Mouse (Mus musculus): ENCODE results near the gene Sel1l.

Gene Sel1l

DNA sequence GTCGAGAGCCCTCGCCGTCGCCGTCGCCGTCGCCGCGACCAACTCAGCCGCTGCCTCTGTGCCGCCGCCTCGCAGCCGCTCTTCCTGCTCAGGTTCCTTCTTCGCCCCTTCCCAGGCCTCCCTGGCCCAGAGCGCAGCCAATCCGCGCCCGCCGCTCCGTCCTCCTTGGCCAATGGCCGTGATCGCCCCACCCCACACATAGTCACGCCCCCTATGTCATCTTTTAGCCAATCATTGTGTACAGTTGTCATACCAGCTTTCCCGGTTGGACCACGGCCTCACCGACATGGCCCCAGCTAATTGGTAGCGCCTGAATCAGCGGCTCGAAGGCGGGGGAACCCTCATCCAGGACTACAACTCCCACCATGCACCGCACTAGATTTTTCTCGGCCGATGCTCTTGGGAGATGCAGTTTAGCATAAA, at the start of gene Sel1l:
Gene Sel1l, minus strand, starts transcription at position 113 of the 423 bp plus-strand sequence.
- DNase-seq (ENCODE audit: low spot score in 2 of 2), result peak; percentile 97 to 98

DNA sequence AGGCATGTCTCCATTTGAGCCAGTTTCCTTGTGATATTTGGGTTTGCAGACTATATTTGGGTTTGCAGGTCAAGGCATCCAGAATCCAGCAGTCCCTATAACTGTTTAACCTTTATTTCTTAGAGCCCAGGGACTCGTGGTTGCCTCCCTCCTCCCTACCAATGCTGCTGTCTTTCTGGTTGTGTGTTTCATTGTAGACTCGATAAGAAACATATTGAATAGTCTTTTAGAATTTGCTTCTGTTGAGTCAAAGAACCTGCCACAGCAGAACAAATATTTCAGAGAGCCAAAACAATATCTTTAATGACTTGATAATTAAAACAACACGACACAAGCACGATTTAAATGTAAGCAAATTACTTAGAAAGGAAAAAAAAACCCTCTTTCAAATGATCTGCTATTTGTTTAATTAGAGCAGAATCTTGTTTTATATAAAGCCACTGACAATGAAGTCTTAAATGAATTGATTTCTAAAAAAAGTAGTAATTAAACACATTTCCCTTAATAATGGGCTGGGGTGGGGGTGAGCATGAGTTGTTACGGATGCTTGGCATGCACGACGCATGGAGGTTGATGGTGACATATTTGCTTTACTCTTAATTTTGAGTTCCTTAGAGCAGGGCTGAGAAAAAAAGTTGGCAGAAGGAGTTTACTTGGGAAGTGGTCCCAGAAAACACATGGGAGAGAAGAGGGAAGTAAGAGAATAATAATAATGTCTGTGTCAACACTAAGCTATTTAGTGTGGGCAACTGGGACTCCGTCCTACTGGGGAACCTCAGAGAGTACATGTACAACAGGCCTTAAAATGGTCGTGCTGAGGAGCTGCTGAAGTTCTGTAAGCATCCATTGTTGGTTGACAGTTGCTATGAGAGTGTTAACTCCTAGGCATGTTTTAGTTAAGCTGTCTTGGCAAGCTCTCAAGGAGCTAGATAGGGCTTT, 43.9 kb upstream of the Sel1l start:
- no peak for DNase-seq (ENCODE audit: low spot score in 2 of 2)

DNA sequence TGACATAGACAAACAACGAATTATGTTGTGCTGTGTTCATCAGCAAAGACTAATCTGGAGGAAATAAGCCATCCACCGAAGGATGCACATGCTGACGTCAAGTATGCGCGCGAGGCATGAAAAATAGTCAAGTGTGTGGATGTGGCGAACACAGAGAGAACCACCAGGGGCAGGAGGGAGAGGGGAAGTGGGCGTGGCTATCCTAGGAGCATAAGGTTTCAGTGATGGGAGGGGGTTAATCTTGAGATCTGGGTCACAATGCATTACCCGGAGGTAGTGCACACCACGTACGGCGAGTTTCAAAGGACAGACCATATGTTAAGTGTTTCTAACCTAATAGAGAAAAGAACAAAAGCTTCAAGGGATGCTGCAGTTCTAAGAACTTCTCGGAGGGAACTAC, 31.5 kb upstream of the Sel1l start:
- no peak for DNase-seq (ENCODE audit: low spot score in 2 of 2)

DNA sequence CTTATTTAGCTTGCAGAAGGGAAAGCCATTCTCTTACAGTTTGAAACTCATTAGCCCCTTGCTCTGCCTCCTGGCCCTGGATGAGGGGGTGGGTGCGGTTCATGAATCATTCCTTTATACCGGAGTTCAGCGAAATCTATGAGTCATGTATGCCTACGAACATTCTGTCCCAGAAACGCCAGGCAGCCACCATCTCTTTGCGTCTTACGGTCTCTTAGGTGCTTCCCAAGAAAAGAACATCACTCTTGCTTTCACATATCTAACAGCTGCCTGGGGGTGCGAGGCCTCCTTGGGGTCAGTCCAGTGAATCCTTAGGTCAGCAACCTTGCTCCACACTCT, 29.9 kb upstream of the Sel1l start:
- DNase-seq (ENCODE audit: low spot score in 2 of 2), result no peak

DNA sequence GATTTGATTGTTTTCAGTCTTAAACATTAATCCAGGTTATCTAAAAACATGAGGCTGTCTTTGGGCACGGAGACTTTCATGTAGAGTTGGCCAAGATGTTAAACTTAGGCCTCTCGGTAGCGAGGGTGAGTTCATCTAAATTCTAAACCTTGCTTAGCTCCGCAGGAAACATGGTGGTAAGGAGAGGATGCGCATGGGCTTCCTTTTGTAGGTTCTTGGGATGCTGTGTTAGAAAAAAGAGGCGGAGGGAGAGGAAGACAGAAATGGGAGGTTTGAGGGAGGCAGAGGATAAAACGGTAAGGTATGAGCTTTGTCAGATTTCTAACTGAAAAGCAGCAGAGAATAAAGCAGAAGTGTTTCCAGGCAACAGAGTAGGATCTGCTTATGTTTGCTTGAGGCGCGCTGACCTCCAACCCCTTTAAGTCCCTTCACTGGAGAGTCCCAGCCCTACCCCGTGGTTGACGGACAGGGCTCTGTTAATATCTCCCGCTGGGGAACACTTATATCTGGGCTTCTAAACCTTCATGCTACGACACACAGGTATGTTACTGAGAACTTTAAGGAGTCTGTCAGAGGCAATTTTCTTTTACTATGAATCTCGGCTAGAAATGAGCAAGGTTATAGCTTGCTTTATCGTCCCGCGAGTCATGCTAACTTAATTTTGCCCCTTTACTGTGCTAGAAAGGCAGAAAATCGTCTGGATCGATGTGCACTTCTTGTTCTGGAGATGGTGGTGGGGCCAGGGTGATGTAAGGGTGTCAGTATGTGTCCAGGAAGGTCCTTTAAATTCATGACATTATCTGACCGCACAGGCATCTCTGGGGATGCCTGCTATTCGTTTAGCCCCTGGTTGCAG, 29.3 kb upstream of the Sel1l start:
- no peak for DNase-seq (ENCODE audit: low spot score in 2 of 2)

DNA sequence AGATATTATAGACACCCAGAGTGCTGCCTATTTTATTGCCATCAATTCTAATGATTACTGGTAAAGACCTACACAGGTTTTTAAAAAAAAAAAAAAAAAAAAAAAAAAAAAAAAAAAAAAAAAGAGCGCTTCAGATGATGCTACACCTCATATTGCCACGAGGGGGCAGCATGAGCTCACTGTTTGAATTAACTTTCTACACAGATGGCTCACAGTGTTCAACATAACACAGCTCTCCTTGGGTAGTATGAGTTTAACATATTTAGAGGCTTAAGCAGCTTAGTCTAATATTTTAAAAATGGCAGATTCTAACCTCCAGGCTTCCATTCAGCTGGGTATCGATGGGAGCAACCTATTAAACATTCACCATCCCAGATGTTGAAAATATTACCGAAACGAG, 28.7 kb upstream of the Sel1l start:
- peak in 1 of 2 experiments; percentile 13 for DNase-seq (ENCODE audit: low spot score in 2 of 2)

DNA sequence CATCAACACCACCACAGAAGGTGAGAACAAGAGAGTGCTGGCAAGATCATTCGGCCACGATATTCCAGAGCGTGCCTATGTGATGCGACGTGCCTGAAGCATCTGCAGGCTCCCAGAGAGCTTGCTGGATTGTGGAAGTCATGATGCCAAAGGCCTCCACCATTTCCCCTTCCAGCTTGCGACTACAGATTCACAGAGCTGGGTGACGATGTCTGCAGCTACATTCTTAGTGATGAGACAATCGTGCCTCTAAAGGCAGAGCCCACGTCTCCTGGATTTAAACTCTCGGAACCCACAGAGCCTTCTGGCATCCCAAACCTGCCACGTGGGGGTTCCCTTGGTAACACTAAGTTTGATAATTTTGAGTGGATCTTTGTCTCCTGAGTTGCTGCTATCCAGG, 21.7 kb upstream of the Sel1l start:
- no peak for DNase-seq (ENCODE audit: low spot score in 2 of 2)

DNA sequence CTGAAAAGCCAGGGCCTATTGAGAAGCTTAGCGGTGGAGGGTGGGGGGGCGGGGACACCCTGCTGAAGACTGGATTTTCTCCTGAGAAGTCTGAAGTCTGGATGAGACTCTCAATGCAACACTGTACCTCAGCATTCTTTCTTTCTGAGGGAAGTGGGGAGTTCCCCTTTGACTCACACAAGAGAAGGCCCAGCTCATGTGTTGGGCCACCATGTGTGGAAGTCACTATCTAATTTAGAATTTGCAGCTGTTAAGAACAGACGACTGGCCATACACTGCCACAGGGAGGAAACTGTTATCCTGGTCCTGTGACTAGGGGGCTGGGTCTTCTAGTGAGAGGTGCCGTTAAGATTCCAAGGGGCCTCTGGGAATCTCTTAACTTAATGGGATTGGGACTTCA, 20.4 kb upstream of the Sel1l start:
- DNase-seq (ENCODE audit: low spot score in 2 of 2), result no peak

DNA sequence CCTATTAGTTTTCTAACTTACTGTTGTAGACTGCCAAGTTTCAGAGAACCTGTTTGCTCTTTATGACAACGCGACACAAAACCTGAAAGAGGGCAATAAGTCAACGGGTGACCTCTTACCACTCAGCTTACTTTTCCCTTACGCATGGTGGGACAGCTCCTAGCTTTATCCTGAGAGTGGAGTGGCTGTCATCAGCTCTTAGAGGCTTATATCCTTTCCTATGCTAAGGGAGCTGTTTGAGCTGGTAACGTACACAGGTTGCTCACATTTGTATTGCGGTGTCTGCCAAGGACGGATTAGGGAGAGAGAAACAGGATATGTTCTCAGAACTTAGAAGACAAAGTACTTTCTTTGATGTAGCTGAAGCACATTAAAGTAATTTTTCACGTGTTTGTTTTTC, 5.4 kb upstream of the Sel1l start:
- no peak for DNase-seq (ENCODE audit: low spot score in 2 of 2)

DNA sequence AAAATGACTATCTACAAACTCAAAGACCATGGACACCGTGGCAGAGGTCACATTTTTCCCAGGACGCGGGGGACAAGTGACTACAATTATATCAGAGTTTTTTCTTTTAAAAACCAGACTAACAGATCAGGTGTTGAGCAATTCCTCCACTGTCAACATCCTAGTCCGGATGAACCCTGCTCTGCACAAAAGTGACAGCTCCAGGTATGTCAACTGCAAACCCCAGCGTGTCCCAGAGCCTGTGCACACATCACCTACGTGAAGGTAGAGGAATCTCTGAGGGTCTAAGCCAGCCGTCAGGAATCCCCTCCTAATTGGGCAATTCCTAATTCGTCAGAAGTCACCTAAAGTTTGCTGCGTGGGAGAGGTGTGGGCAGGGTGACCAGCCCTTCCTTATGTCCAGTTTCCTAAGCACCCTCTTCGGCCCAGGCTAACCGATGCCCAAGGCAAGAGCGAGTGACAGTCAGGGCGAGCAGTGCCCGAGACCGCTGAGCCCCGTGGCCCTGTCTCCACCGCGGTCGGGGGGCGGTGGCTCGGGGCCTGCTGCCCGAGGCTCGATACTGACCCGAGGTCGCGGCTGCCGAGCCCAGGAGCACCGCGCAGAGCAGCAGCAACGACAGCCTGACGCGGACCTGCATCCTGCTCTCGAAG, 438 bp downstream of the Sel1l start:
- DNase-seq (ENCODE audit: low spot score in 2 of 2), result no peak

DNA sequence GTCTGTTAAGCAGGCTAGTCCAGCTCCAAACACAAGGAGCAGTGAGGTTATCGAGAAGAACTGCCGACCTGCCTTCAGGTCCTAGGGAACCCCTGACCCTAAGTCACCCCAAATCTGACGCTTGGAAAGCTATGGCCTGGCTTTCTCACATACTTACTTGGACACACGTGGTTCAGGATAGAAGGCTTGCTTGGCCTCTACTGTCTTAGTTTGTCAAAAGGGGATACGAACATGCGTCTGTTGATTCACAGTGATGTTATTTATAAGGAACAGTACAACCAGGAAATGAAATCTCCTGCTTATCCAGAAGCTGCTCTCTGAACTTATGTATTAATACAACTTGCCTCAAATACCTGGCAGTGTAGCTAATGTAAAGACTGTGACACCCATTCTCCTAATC, 2.9 kb downstream of the Sel1l start:
- no peak for DNase-seq (ENCODE audit: low spot score in 2 of 2)

DNA sequence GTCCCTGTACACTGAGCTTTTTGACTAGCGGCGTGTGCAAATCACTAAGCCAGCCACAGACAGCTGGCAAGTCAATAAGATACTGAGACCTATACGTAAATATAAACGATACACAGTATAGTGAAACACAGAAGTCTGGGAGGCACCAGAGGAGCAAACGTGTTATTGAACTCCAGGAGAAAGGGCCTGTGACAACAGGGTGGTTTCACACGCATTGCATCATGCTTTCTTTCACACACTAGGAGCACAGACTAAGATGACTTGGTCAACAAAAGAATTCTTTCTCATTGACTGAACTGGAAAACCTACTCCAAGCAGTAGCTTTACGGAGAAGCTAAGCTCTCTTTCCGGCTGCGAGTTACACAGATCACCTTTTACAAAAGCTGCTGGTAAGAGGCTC, 3.6 kb downstream of the Sel1l start:
- DNase-seq (ENCODE audit: low spot score in 2 of 2), result no peak

DNA sequence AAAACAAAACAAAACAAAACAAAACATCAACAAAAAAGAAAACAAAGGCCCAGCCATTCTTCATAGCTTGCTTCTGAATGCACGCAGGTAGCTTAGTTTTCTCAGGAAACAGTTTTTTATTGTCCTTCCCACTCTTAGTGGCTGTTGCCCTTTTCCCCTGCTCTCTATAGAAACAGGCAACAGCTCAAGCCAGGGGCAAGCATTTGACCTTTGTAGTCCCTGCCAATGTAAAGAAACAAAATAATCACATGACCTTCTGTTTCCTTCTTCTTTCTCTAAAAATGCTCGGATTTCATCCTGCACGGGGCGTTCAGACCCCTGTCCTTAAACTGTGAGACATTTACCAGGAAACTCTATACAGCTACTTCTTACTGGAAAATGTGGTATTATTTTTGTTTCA, 4.4 kb downstream of the Sel1l start:
- DNase-seq (ENCODE audit: low spot score in 2 of 2), result no peak

DNA sequence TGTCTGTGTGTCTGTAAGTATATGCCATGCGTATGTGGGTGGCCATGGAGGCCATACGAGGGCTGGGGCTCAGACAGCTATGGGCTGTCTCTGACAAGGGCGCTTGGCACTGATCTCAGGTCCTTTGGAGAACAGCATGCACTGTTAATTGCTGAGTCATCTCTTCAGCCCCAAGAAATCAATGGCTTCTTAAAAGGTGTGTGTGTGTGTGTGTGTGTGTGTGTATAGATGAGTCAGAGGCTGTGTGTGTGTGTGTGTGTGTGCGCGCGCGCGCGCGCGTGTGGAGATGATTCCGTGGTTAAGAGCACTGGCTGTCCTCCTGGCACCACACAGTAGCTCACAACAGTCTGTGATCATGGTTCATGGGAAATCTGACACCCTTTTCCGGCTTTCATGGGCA, 5.1 kb downstream of the Sel1l start:
- no peak for DNase-seq (ENCODE audit: low spot score in 2 of 2)

DNA sequence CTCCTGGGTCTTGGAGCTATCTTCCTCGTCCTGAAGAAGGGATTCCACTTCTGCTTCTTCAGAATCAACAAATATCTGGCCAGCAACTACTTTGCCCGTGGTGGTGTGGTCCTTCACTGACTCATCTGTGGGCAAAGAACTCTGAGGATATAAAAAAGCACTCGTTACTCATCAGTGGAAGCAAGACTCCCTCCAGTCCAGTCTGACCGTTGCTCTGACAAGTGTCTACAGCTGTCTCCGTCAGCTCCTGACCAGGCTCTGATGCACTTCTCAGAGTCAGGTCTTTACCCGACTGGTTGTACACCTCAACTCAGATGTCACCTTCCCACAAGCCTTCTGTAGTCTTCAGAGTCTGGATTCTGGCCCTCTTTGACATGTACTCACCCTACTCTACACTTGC, 7.2 kb downstream of the Sel1l start:
- no peak for DNase-seq (ENCODE audit: low spot score in 2 of 2)

DNA sequence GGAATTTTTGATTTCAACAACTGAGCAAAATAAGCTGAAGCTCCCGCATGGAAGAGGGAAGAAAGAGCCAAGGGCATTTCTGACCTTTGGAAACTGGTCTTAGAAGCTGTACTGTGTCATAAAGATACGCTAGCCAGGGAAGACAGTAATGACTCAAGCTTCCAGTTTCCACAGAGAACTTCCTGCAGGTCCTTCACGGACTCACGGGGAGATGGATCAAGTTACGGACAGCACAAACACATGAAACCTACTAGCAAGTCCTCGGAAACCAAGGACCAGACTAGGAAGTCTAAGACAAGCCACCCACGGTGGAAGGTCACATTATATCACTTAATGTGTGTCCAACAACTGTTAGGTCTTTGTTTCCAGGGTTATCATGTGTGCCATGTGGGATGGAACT, 10.7 kb downstream of the Sel1l start:
- no peak for DNase-seq (ENCODE audit: low spot score in 2 of 2)

DNA sequence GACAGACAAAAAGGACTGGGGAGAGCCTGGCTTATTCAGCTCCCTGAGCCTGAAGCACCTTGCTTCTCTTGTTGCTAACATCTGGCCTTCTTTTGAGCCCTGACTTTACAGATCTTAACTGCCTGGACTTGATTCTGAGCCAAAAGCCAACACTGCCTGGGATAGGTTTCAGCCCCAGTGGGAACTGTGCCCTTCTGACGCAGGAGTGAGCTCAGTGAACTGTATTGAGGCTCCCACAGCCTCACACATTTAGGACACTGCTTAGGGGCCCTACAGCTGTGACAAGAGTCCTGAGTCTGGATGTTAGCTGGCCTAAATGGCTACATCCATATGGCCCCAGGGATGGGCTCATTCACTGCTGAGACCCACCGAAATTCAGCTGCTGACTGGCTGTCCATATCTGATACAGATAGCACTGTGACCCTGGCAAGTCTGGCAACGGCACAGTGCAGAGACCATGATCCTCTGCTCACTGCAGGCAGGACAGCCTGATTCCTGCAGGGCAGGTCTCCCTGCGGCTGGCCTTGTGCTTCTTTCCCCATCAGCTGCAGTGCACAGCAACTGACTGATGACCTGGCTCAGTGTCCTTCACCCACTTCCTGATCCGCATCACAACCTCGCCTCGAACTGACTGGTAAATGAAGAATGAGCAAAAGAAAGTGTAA, 11.4 kb downstream of the Sel1l start:
- no peak for DNase-seq (ENCODE audit: low spot score in 2 of 2)

DNA sequence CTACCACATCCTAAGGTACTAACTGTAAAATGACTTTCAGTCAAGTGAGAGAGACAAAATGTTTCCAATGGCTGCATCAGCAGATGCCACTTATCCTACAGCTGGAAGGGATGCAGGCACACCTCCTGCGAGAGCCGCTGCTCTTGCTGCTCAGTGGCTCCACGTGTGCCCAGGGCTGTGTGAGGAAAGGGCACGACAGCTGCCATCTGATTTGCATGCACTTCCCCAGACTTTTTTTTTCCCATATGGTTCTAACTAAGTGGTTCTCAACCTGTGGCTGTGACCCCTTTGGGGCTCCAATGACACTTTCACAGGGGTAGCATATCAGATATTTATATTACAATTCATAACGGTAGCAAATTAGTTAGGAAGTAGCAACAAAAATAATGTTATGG, 15.0 kb downstream of the Sel1l start:
- DNase-seq (ENCODE audit: low spot score in 2 of 2), result no peak

DNA sequence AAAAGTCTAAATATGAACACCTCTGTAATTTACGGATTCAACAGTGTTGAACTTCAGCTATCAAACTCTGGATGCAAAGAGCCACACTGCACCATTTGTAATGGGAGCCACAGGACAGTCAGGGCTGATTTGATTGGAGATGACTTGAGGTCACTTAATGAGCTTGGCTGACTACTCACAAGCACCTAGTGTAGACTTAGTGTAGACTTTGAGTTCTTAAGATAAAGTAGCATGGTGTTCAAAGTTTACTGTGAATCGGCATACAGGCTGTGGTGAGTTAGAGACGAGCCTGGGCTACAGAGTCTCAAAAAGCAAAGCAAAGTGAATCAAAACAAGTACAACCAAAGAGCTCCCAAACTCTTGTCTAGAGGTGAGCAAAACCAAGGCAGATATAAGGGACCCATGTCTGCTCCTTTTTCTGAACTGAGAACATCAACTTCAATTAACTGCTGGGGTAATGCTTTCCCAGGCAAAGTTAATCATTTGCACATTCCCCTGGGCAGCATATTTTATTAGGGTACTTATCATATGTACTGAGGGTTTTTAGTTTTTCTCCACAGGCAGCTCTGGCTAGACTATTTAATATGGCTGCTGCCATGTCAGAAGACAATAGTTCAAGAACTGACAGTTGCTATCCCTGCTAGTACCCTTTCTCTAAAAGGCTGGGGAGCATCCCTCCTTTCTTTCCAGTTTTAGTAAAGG, 15.6 kb downstream of the Sel1l start:
- no peak for DNase-seq (ENCODE audit: low spot score in 2 of 2)

DNA sequence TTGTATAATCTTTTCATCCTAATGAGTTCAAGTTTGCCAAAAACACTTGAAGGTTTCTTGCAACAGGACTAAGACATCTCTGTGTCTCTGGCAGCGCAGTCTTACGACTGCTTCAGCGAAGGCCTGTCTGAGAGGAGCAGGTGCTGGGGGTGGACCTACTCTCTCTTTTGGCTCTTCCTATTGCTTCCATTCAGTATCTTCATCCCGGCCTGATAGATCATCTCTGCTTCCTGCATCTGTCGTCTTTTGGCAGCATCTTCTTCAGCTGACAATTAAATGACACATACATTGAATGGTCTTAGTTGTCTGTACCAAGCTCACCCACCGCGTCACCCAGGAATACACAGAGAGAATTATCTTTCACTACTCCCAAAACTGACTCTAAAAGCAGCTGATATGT, 17.5 kb downstream of the Sel1l start:
- no peak for DNase-seq (ENCODE audit: low spot score in 2 of 2)

DNA sequence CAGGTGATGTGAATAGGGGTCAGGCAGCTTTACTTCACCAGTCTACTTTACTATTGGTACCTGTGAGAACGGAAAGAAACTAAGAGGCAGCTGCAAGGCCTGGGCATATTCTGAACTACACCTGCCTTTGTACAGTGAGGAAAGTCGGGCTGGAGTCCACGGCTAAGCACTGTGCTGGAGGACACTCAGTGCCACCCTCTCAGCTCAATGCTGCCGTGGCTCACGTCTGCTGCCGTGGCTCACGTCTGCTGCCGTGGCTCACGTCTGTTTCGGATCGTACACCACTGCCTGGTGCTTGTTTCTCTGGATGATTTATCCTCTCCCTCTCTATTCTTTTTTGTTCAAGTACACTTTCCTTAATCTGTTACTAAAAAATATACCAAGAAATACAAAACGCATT, 28.5 kb downstream of the Sel1l start:
- no peak for DNase-seq (ENCODE audit: low spot score in 2 of 2)
